Mouse (Mus musculus): Measurements from ENCODE around the gene Osbpl5. TPM values are rescaled to one million over a fixed set of nuclear protein-coding genes. Genes with fewer than 3 reads are reported as not detected.

Osbpl5 gene
- total RNA-seq (2012; rRNA removed), result 7.6 and 13.6 TPM in 2 replicates

DNA sequence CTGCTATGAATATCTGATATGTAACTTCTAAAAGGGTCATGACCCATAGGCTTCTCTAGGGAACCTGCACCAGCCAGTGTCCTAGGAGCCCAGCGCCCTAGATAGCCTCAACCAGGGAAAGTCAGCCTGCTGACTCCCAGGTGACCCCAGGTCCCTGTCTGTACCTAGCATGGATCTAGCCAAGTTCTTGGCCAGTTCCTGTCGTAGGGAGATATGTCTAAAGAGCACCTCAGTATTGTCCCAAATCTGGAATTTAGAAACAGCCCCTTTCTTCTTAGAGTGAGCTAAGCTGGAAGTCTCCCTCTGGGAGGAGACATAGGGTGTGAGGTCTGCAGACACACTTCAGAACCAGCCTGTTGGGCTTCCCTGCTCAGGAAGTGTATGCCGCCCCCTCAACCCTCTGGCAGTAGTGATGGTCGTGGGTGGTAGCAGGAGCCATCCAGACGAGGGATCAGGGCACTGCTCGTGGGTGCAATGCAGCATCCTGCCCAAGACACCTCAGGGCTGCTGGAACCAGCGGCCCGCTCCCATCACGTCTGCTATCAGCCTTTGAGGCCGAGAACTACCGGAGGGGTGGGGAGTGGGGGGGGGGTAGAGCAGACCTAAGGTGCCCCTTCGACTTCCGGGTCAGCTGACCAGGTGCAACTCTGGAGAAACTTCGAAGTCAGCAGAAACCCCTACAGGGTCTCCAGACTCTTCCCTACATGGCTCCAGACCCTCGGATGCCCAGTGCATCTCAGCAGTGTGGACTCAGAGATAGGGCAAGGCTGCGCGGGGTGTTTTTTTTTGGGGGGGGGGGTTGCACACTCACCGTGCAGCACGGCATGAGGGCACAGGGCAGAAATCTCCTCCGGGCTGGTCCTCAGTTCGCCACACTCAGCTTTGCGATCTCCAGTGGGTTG lies at the start of gene Osbpl5:
Gene Osbpl5 (minus strand): TSS at position 861 of the 902 bp plus-strand sequence.
- Histone ChIP-seq H3K9me3 (ENCODE audit: control insufficient read depth, insufficient read depth, low read depth, low read length) (no peaks in the 10 kb centered on the region), H3K4me3 (ENCODE audit: insufficient read depth in 1 of 2, low read depth in 1 of 2, low read length in 2 of 2, poor library complexity in 1 of 2, severe bottlenecking in 1 of 2) (peak within 1 kb of the TSS; percentile 66 to 68), H3K4me1 (ENCODE audit: control insufficient read depth in 2 of 2, insufficient read depth in 2 of 2, low read length in 2 of 2, poor library complexity in 1 of 2) (peaks cover 0 to 6% of the 10 kb centered on the region in 2 experiments; a peak in 2 of 4 replicates), H3K36me3 (ENCODE audit: control insufficient read depth, insufficient read depth, low read length, poor library complexity, severe bottlenecking) (no peaks in the 10 kb centered on the region), H3K9ac (ENCODE audit: insufficient read depth, low read depth, low read length, poor library complexity, severe bottlenecking) (peak within 1 kb of the TSS; percentile 59; the same call in 1 of the 2 replicates), H3K27ac (ENCODE audit: insufficient read depth, low read depth, low read length, poor library complexity, severe bottlenecking) (no peak within 1 kb of the TSS)
- no peak for DNase-seq (ENCODE audit: low read depth, low spot score)
- in situ Hi-C loops (cut with MboI; ENCODE audit: low sequenced_read_pairs in 2 of 2, unreplicated experiment in 2 of 2), result loop anchor here in 1 of 2 experiments (10.0 kb wide), 1 partner anchor 142 kb away; no protein-coding TSS in a partner anchor
- TF ChIP-seq CHD2 (IDR thresholded peaks at IDR 0.05; ENCODE audit: low read depth, low read length) (no peak), HCFC1 (IDR thresholded peaks at IDR 0.05; ENCODE audit: borderline replicate concordance, insufficient read depth, low read length) (no peak), MAFK (IDR thresholded peaks at IDR 0.05; ENCODE audit: insufficient read depth, low read depth, low read length) (no peak), ZC3H11A (IDR thresholded peaks at IDR 0.05; ENCODE audit: borderline replicate concordance, low read depth, low read length) (no peak), ZNF384 (IDR thresholded peaks at IDR 0.05; ENCODE audit: low read depth, low read length) (no peak)

DNA sequence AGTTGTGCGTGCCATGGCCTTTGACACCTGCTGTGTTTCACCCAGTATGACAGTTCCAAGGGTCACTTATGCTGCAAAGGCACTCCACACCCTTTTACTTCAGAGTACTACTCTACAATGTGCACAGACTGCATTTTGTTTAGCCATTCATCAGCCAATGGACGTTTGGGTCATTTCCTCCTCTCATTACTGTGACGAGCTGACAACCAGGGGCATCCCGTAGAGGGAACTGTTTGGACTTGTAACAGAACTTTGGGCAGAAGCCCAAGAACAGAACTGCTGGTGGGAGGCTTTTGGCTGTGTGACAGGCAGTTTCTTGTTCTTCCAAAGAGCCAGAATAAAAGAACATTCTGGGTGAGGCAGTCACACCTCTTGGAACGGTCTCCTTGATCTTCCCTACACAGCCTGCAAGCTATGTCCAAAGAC lies 48.4 kb upstream of the Osbpl5 start:
- DNase-seq (ENCODE audit: low read depth, low spot score), result no peak
- H3K36me3 ChIP-seq (ENCODE audit: control insufficient read depth, insufficient read depth, low read length, poor library complexity, severe bottlenecking), result peaks cover 13% of the 10 kb centered on the region; the same call in 1 of the 2 replicates
- no peak overlapping the region; the same call in 1 of the 2 replicates for H3K27ac ChIP-seq (ENCODE audit: insufficient read depth, low read depth, low read length, poor library complexity, severe bottlenecking)
- H3K9me3 ChIP-seq (ENCODE audit: control insufficient read depth, insufficient read depth, low read depth, low read length), result no peaks in the 10 kb centered on the region
- no peak overlapping the region for H3K9ac ChIP-seq (ENCODE audit: insufficient read depth, low read depth, low read length, poor library complexity, severe bottlenecking)
- no peak overlapping the region for H3K4me3 ChIP-seq (ENCODE audit: insufficient read depth in 1 of 2, low read depth in 1 of 2, low read length in 2 of 2, poor library complexity in 1 of 2, severe bottlenecking in 1 of 2)
- H3K4me1 ChIP-seq (ENCODE audit: control insufficient read depth in 2 of 2, insufficient read depth in 2 of 2, low read length in 2 of 2, poor library complexity in 1 of 2), result no peaks in the 10 kb centered on the region
- in situ Hi-C loops (cut with MboI; ENCODE audit: low sequenced_read_pairs in 2 of 2, unreplicated experiment in 2 of 2), result no loop called here
- no peak for TF ChIP-seq ZNF384 (IDR thresholded peaks at IDR 0.05; ENCODE audit: low read depth, low read length)
- no peak for TF ChIP-seq MAFK (IDR thresholded peaks at IDR 0.05; ENCODE audit: insufficient read depth, low read depth, low read length)

DNA sequence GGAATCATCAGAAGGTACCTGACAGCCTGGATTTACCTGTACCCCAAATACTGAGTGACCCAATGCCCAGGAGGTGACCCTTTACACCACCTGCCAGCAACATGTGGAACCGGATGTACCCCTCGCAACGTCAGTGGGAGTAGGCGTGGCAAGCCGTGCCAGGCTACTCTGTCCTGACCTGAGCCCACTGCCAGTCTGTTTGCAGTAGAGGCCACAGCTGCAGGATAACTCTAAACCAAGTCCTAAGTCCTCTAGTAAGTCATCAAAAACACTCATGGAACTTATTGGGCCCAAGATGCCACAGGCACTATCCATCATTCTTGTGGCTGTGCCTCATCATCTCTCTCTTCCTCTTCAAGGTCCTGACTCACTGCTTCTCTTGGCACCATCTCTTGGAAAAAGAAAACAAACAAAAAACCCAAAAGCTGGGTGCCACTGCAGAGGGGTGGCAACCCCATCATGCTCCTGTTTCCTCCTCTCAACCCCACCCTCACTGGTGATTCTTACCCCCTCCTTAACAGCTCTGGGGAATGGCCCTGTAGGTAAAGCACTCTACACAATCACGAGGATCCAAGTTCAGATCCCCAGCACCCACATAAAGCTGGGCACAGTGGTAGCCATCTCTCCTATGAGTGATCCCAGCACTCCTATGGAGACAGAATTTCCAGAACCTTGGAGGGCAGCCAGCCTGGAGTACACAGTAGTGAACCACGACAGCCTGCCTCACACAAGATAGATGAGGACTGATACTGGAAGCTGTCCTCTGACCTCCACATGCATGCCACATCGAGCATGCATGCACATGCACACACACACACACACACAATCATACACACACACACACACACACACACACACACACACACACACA lies 44.6 kb upstream of the Osbpl5 start:
- no peak overlapping the region for H3K27ac ChIP-seq (ENCODE audit: insufficient read depth, low read depth, low read length, poor library complexity, severe bottlenecking)
- H3K9ac ChIP-seq (ENCODE audit: insufficient read depth, low read depth, low read length, poor library complexity, severe bottlenecking), result no peak overlapping the region
- TF ChIP-seq ZC3H11A (IDR thresholded peaks at IDR 0.05; ENCODE audit: borderline replicate concordance, low read depth, low read length) (no peak), MAFK (IDR thresholded peaks at IDR 0.05; ENCODE audit: insufficient read depth, low read depth, low read length) (no peak), HCFC1 (IDR thresholded peaks at IDR 0.05; ENCODE audit: borderline replicate concordance, insufficient read depth, low read length) (no peak)
- DNase-seq (ENCODE audit: low read depth, low spot score), result no peak
- H3K9me3 ChIP-seq (ENCODE audit: control insufficient read depth, insufficient read depth, low read depth, low read length), result no peaks in the 10 kb centered on the region
- H3K36me3 ChIP-seq (ENCODE audit: control insufficient read depth, insufficient read depth, low read length, poor library complexity, severe bottlenecking), result peaks cover 18% of the 10 kb centered on the region; the same call in 1 of the 2 replicates
- in situ Hi-C loops (cut with MboI; ENCODE audit: low sequenced_read_pairs in 2 of 2, unreplicated experiment in 2 of 2), result no loop called here
- H3K4me1 ChIP-seq (ENCODE audit: control insufficient read depth in 2 of 2, insufficient read depth in 2 of 2, low read length in 2 of 2, poor library complexity in 1 of 2), result no peaks in the 10 kb centered on the region
- H3K4me3 ChIP-seq (ENCODE audit: insufficient read depth in 1 of 2, low read depth in 1 of 2, low read length in 2 of 2, poor library complexity in 1 of 2, severe bottlenecking in 1 of 2), result no peak overlapping the region

DNA sequence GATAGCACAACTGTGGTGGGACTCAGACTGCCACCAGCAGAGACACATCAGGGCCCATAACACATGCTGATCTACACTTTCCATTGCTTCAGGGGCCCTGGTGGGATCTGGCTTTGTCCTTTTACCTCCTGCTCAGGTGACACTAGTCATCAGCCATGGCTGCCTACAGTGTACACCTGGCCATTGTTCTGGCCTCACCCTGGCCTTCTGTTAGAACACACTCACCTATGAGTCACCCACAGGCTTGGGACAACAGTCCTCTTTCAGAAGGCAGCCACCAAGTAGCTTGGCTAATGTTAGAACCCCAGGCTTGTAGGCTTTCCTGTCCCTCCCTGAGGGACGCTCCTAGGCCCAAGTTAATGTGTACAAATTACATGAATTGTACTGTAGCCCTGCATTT lies 44.0 kb upstream of the Osbpl5 start:
- no peak for DNase-seq (ENCODE audit: low read depth, low spot score)
- peaks cover 17% of the 10 kb centered on the region; the same call in 1 of the 2 replicates for H3K36me3 ChIP-seq (ENCODE audit: control insufficient read depth, insufficient read depth, low read length, poor library complexity, severe bottlenecking)
- no peaks in the 10 kb centered on the region for H3K4me1 ChIP-seq (ENCODE audit: control insufficient read depth in 2 of 2, insufficient read depth in 2 of 2, low read length in 2 of 2, poor library complexity in 1 of 2)
- no peaks in the 10 kb centered on the region for H3K9me3 ChIP-seq (ENCODE audit: control insufficient read depth, insufficient read depth, low read depth, low read length)
- no peak overlapping the region for H3K4me3 ChIP-seq (ENCODE audit: insufficient read depth in 1 of 2, low read depth in 1 of 2, low read length in 2 of 2, poor library complexity in 1 of 2, severe bottlenecking in 1 of 2)
- H3K9ac ChIP-seq (ENCODE audit: insufficient read depth, low read depth, low read length, poor library complexity, severe bottlenecking), result no peak overlapping the region
- no peak overlapping the region for H3K27ac ChIP-seq (ENCODE audit: insufficient read depth, low read depth, low read length, poor library complexity, severe bottlenecking)
- TF ChIP-seq CHD2 (IDR thresholded peaks at IDR 0.05; ENCODE audit: low read depth, low read length) (no peak), MAFK (IDR thresholded peaks at IDR 0.05; ENCODE audit: insufficient read depth, low read depth, low read length) (no peak), ZC3H11A (IDR thresholded peaks at IDR 0.05; ENCODE audit: borderline replicate concordance, low read depth, low read length) (no peak), HCFC1 (IDR thresholded peaks at IDR 0.05; ENCODE audit: borderline replicate concordance, insufficient read depth, low read length) (no peak), ZNF384 (IDR thresholded peaks at IDR 0.05; ENCODE audit: low read depth, low read length) (no peak)
- in situ Hi-C loops (cut with MboI; ENCODE audit: low sequenced_read_pairs in 2 of 2, unreplicated experiment in 2 of 2), result no loop called here

Data from ES-E14 (cell line).